In genomic region chr12:83303221-83303620, GRCm38 (mm10) we compare ENCODE assay signal across 11 mouse cellular contexts.
DNase-seq lines count a peak whose midpoint lies in the region; ATAC-seq lines count a peak whose summit lies in the region.
"Had no signal": no experiment of that assay in that cellular context is flagged by ENCODE, and none has a peak within 500 bp of the region (broad histone marks: within the 10 kb centered on the region; RNA-seq: fewer than 3 reads in every experiment).

No protein-coding gene starts in this region.

- H3K4me2 ChIP-seq in heart, embryonic 11.5 days = 0 out of 2 replicates have a peak overlapping the region, but pooled peaks have one; percentile 17
- no peak overlapping the region for H3K4me2 ChIP-seq in forebrain, embryonic 12.5 days
- H3K4me2 ChIP-seq in hindbrain, embryonic 11.5 days (replicated peaks; ENCODE audit: low read depth, low read length) = no peak overlapping the region
- peak overlapping the region; percentile 32 for H3K4me2 ChIP-seq in neural tube, embryonic 13.5 days
- H3K4me2 ChIP-seq: liver, embryonic 11.5 days had no signal

- peak overlapping the region; percentile 76 for H3K27ac ChIP-seq in heart, embryonic 11.5 days (ENCODE audit: low read depth, low read length)
- peak overlapping the region; percentile 80 for H3K27ac ChIP-seq in forebrain, embryonic 12.5 days
- H3K27ac ChIP-seq in hindbrain, embryonic 11.5 days (ENCODE audit: low read depth, low read length) = peak overlapping the region; percentile 67
- peak overlapping the region; percentile 96 for H3K27ac ChIP-seq in neural tube, embryonic 13.5 days (replicated peaks)

- DNase-seq in heart, adult 8-10 months (ENCODE audit: low spot score) = no peak
- DNase-seq in hindbrain, embryonic 11.5 days (ENCODE audit: low spot score) = no peak
- DNase-seq in kidney, postnatal 25 days = no peak
- no peak for DNase-seq in spleen, adult 18-20 months
- no peak for DNase-seq in urinary bladder, postnatal 36 days (ENCODE audit: low spot score in 2 of 2)
- DNase-seq: kidney, adult 2 months had no signal

- no peak for ATAC-seq in heart, embryonic 11.5 days (replicated peaks; ENCODE audit: insufficient number of reproducible peaks, low FRiP score, low TSS enrichment)
- 0 out of 2 replicates have a peak, but pooled peaks have one; percentile 13 for ATAC-seq in forebrain, embryonic 12.5 days (ENCODE audit: low FRiP score)
- ATAC-seq in hindbrain, embryonic 11.5 days (ENCODE audit: low FRiP score) = no peak
- no peak for ATAC-seq in neural tube, embryonic 13.5 days (ENCODE audit: low read depth)

- H3K9me3 ChIP-seq in heart, embryonic 11.5 days (replicated peaks; ENCODE audit: control insufficient read depth, low read length) = no peaks in the 10 kb centered on the region
- no peaks in the 10 kb centered on the region for H3K9me3 ChIP-seq in forebrain, embryonic 12.5 days
- no peaks in the 10 kb centered on the region for H3K9me3 ChIP-seq in hindbrain, embryonic 11.5 days (ENCODE audit: control insufficient read depth, low read length)
- no peaks in the 10 kb centered on the region for H3K9me3 ChIP-seq in neural tube, embryonic 13.5 days

- H3K36me3 ChIP-seq in heart, embryonic 11.5 days (ENCODE audit: control insufficient read depth, insufficient read depth, low read length) = no peaks in the 10 kb centered on the region; the same call in 1 of the 2 replicates
- H3K36me3 ChIP-seq in forebrain, embryonic 12.5 days (replicated peaks) = no peaks in the 10 kb centered on the region
- H3K36me3 ChIP-seq in hindbrain, embryonic 11.5 days (ENCODE audit: control insufficient read depth, insufficient read depth, low read length) = no peaks in the 10 kb centered on the region
- no peaks in the 10 kb centered on the region for H3K36me3 ChIP-seq in neural tube, embryonic 13.5 days

- no peaks in the 10 kb centered on the region for H3K27me3 ChIP-seq in heart, embryonic 11.5 days (ENCODE audit: control insufficient read depth, insufficient read depth, low read length)
- H3K27me3 ChIP-seq in forebrain, embryonic 12.5 days = no peaks in the 10 kb centered on the region
- H3K27me3 ChIP-seq in hindbrain, embryonic 11.5 days (ENCODE audit: control insufficient read depth, insufficient read depth, low read length) = no peaks in the 10 kb centered on the region
- H3K27me3 ChIP-seq in neural tube, embryonic 13.5 days = no peaks in the 10 kb centered on the region

- no peak overlapping the region for H3K4me3 ChIP-seq in heart, embryonic 11.5 days (ENCODE audit: low read depth, low read length)
- no peak overlapping the region for H3K4me3 ChIP-seq in forebrain, embryonic 12.5 days (replicated peaks)
- H3K4me3 ChIP-seq in hindbrain, embryonic 11.5 days (ENCODE audit: low read depth, low read length) = no peak overlapping the region
- no peak overlapping the region for H3K4me3 ChIP-seq in neural tube, embryonic 13.5 days
- H3K4me3 ChIP-seq: megakaryocyte, embryonic 14.5 days had no signal

- WGBS in heart, embryonic 11.5 days (ENCODE audit: insufficient replicate concordance) = 52% methylated on average over 6 of the region's 6 CpGs
- 54% methylated on average over 6 of the region's 6 CpGs for WGBS in forebrain, embryonic 12.5 days
- WGBS in hindbrain, embryonic 11.5 days = 60% methylated on average over 6 of the region's 6 CpGs
- WGBS in neural tube, embryonic 13.5 days = 44% methylated on average over 6 of the region's 6 CpGs

- no peak overlapping the region for H3K9ac ChIP-seq in heart, embryonic 11.5 days (ENCODE audit: low read depth, low read length)
- H3K9ac ChIP-seq in forebrain, embryonic 12.5 days = 0 out of 2 replicates have a peak overlapping the region, but pooled peaks have one; percentile 1
- H3K9ac ChIP-seq in hindbrain, embryonic 11.5 days (ENCODE audit: low read depth, low read length) = 0 out of 2 replicates have a peak overlapping the region, but pooled peaks have one; percentile 37
- H3K9ac ChIP-seq in neural tube, embryonic 13.5 days = peak overlapping the region; percentile 57

- peaks cover 27% of the 10 kb centered on the region for H3K4me1 ChIP-seq in heart, embryonic 11.5 days (ENCODE audit: control insufficient read depth, insufficient read depth, low read length)
- peaks cover 30% of the 10 kb centered on the region for H3K4me1 ChIP-seq in forebrain, embryonic 12.5 days
- H3K4me1 ChIP-seq in hindbrain, embryonic 11.5 days (replicated peaks; ENCODE audit: control insufficient read depth, insufficient read depth, low read length) = peaks cover 7% of the 10 kb centered on the region; the same call in 1 of the 2 replicates
- H3K4me1 ChIP-seq in neural tube, embryonic 13.5 days (replicated peaks) = peaks cover 31% of the 10 kb centered on the region
- H3K4me1 ChIP-seq: megakaryocyte, embryonic 14.5 days had no signal

Comparison
In these comparisons a context has a peak if more than half of its experiments do, and no peak if none do; other contexts are left out.
1. H3K4me2 ChIP-seq: peak in heart, embryonic 11.5 days (single experiment) and neural tube, embryonic 13.5 days (single experiment); none in forebrain, embryonic 12.5 days (single experiment) and hindbrain, embryonic 11.5 days (single experiment).
2. Peak in every context shown above with its lines, with median percentiles within 50 percentile points of each other: H3K27ac ChIP-seq.